Mouse (Mus musculus) monocyte, adult 5-6 weeks (primary cell): Measurements from ENCODE around the gene Gm49661. TPM values are rescaled to one million over a fixed set of nuclear protein-coding genes. Genes with fewer than 3 reads are reported as not detected.
A peak's percentile ranks its signal among the peaks of the same experiment; 100 is the strongest.

Experiments
- ATAC-seq: fragments of 153-309, 156-312 bp; replicated peaks from 2 replicates; pipeline ENCODE4 v1.8.0; 2017; ENCODE audit warnings: mild to moderate bottlenecking; ENCODE audit not compliant: low TSS enrichment, insufficient number of reproducible peaks, severe bottlenecking, poor library complexity, low FRiP score
- total RNA-seq: library from RNA; stranded (forward); fragments of 200-1000, 200-491, 200-594 nt; gene quantifications from 3 replicates; pipeline ENCODE4 v1.2.3, GENCODE M21; 2017

Gene Gm49661
- total RNA-seq, 1 experiment from 2014 or later, result not detected

GRCm38 (mm10) chr8:84973079-84973478, 3.8 kb upstream of the Gm49661 start:
- ATAC-seq, result no peak

DNA sequence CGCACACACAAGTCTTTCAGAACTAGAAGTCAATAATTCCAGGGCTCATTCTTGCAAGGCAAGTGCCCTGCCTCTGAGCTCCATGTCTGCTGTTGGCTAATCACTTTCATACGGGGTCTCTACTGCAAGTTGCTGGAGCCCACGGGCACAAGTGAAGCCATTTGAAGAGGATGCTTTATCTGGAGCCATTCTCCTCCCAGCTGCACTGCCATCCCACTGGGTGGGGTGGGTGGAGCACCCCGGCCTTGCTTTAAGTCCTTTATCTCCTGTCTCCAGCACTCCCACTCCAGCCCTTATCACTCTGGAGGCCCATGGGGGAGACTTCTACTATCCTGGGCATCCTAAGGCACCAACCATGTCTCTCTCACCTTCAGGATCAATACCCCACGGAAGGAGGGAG, 1.7 kb upstream of the Gm49661 start:
- no peak for ATAC-seq

- ATAC-seq, result no peak
Measured at GRCm38 (mm10) chr8:84970135-84970790, 1.0 kb upstream of the Gm49661 start.

DNA sequence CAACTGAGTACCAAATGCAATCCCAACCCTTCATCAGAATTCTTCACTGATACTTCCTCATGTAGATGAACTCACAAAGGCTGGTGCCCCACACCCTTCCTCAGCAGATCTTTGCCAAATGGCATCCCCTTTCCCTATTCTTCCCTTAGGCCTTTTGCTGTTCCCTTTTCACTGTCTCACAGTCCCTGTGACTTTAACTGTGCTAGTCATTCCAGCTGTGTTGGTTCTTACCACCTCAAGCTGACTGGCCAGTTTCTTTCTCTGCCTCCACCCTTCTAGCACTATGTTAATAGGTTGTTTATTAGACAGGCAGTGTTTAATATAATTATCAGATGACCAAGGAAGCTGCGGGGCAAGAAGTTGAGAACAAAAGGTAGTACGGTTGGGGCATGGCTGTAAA, 583 bp downstream of the Gm49661 start:
- ATAC-seq, result 0 out of 2 replicates have a peak, but pooled peaks have one; percentile 10

DNA sequence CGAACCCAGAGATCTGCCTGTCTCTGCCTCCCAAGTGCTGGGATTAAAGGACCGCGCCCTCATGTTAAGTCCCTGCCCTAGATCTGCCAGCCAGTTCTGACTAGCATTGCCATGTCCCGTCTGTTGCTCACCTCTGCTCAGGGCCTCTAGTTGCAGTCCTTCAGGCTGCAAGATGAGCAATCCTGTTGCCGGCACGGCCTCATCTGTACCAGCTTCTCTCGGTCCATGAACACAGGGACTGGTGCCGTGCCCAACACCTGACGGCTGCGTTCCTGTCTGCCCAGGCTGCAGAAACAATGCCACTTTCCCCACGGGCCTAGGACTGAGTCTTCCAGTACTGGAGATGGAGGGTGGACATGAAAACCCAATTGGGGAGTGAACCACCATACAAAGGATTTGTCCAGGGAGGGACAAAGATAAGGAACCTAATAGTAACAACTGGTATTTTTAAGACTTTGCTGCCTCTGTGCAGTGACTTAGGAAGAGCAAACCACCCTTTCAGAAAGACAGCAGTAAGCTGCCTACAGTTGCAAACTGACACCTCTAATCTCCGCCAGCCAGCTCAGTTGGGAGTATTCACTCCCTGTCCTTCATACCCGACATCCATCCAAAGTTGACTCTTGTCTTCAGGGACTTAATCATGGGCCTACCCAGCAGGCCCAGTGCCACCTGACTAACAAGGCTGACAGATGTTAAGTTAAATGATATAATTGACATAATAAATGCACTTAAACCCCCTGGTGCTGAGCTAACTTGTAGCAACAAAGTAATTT, 1.5 kb downstream of the Gm49661 start:
- ATAC-seq, result no peak

DNA sequence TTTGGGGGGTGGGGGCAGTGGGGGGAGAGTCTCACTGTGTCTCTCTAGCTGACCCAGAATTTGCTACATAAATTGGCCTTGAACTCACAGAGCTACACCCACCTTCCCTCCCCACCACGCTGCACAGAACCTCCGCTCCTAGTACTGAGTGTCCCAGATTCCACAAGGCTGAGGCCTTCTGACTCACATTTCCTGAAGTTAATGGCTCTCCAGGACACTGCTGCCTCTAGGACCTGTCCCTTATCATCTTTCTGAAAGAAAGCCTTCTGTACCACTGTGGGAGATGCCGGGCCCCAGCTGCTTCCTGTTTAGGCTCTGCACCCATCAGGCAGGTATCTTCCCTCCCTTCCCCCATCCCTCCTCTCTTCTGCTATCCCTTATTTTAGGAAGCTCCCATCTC, 2.6 kb downstream of the Gm49661 start:
- no peak for ATAC-seq

GRCm38 (mm10) chr8:84965731-84966291, 3.4 kb downstream of the Gm49661 start:
- ATAC-seq, result peak; percentile 94

- no peak for ATAC-seq
Measured at GRCm38 (mm10) chr8:84963952-84964351, 5.3 kb downstream of the Gm49661 start.

DNA sequence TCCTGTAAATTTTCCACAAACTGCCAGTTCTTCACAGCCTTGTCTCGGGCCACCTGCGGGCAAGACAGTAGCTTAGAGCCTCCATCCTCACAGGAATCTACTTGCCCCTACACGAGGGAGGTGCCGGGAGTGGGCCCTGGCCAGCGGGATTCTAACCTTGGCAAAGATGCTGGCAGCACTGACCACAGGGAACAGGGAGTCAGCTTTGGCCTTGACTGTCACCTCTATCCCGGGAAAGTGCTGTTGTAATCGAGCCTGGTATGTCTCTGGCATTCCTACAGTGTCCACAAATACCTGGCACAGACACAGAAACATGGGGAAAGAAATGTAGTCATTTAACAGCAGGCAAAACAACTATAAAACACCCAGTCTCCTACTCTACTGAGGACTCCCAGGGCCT, 9.4 kb downstream of the Gm49661 start:
- ATAC-seq, result no peak

DNA sequence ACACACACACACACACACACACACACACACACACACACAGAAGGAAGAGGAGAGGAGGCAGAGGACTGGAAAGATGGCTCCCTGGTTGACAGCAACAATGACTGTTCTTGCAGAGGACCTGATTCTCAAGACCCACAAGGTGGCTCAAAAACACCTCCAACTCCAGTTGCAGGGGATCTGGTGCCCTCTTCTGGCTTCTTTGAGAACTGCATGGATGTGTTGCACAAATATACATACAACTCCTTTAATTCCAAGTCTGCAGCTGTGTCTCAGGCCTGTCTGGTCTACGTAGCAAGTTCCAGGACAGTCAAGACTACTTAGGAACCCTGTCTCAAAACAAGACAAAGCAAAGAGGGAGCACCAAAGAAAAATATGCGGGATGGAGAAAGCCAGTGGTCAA, 12.5 kb downstream of the Gm49661 start:
- ATAC-seq, result 0 out of 2 replicates have a peak, but pooled peaks have one; percentile 41

- ATAC-seq, result peak; percentile 80
Measured at GRCm38 (mm10) chr8:84952612-84953255, 16.5 kb downstream of the Gm49661 start.

- ATAC-seq, result no peak
Measured at GRCm38 (mm10) chr8:84949753-84950152, 19.5 kb downstream of the Gm49661 start.

DNA sequence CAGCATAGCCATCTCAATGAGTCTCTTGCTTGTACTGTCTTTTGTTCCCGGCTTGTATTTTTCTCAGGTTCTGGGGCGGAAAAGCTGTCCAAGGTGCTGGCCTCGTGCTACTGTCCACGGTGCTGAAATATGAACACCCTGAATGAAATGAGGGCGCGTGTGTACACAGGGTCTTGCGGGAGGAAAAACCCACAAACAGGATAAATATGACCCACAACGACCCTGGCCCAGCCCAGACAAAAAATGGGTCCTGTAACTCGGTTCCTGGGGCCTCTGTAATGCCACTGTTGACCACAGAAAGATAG, 22.0 kb downstream of the Gm49661 start:
- ATAC-seq, result 0 out of 2 replicates have a peak, but pooled peaks have one; percentile 36

DNA sequence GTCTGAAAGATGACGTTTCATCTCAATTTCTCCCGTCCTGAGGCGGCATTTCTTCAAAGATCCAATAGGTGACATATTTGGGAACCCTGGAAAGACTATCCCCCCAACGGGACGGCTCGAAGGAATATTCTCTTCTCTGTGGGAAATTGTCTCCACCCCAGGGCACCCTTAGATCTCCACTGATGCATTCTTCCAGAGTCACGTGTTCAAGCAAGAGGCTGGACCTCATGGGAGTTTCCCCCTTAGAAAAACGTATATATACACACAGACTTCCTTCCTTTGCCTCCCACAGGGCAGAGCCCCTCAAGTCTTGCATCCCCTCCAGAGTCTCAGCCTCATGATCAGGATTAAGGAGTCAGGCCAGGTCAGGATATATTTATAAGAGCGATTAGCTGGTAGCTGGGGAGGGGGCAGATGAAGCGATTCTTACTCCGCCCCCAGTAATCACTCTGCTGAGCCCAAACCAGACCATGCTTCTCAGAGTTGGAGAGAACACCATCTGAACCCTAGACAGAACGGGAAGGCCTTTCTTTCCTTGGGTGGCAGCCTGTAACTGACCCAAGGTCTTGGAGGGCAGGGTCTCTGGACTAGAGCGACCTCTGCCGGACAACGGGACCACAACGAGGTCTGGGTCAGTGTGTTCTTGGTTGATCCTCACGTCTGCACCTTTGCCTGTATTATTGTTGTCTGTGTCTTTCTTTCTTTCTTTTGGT, 22.5 kb downstream of the Gm49661 start, which contains the start of gene Rtbdn:
Gene Rtbdn (plus strand): TSS at position 464 of the 713 bp plus-strand sequence.
- no peak for ATAC-seq

DNA sequence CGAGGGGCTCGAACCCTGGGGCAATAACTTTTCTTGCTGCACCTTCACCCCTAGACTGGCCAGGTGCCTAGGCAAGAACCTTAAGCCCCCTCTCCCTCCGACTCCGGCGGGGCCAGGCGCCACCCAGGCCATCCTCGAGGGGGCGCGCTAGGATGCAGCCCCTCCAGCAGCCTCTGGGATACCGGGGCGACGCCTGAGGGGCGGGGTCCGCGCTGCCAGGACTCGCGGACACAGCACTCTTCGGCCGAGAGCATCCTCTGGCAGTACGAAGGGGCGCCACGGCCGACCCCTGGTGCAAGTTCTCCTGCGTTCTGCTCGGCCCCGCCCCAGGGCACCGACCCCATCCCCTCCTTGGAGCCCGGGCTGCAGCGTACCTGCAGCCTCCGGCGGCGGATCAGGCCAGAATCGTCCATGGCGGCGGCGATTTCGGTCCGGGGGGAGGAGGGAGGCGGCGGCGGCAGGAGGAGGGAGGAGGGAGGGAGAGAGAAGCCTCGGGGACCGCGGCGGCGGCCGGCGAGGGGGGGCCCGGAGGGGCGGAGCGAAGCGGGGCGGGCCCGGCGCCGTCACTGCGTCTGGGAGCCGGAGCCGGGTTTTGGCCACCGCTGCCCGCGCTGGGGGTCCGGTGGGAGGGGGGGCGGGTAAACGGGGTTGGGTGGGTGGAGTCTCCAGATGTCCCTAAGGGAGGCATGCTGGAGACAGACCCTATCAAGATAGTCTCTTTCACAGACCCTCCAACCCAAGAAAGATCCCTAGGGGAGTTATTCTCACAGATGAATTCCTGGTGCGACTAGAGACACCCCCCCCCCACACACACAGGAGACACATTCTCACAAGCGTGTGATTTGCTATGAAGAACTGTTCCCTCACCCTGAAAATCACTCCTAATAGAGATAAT, 23.4 kb downstream of the Gm49661 start:
- no peak for ATAC-seq

DNA sequence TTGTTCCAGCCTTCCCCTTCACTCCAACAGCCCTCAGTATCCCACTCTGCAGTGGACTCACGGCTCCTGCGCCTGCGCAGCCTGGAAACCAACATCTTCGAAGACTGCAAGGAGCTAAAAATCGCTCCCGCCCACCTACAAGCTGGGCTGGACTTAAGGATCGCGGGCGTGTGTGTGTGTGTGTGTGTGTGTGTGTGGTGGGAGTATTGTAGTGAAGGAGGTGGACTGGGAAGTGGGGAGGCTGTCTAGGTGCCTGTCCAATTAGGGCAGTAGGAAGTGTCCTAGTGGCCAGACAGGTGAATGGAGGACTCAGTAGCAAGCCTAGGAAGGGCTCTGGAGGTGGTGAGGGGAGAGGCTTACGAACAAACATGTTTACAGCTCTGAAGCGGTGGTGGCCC, 24.0 kb downstream of the Gm49661 start:
- ATAC-seq, result no peak

DNA sequence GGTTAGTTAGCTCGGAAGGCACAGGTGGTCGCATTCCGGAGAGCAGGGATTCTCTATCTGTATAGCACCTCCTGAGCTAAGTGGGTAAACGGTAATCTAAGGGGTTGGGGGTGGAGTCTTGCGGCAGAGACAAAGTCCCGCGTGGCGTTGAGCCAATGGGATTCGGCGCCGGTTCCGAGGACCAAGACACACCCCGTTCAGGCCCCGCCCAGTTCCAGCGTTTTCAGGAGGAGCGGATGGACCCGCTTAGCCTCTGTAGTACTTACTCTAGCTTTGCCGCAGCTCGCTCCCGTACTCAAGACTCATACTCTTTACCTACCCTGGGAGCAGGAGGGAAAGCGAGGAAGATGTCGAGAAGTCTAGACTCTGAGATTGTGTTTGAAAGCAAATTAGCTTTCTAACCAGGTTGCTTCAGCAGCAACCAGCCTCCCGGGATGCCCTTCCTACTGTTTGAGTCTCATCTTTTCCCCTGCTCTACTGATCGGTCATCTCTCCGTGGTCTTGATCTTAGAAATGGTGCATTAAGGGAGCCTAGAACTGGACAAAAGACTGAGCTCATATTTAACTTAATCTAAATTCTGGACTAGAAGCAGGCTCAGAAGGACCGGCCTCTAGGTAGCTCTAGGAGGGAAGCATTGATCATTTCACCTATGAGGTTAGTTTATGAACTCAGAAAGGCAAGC, 24.6 kb downstream of the Gm49661 start:
- no peak for ATAC-seq
